Mouse (Mus musculus) cortical plate, adult 2 months (tissue): ENCODE measurements around the gene Slc22a1.

Experiments used
- CTCF ChIP-seq: fragments of 200-500 bp; IDR thresholded peaks from 2 replicates; pipeline ENCODE4 v1.5.1; 2011; ENCODE audit warnings: mild to moderate bottlenecking, control low read depth, low read length; ENCODE audit not compliant: insufficient read depth; ENCODE audit errors: extremely low read depth
- POLR2A ChIP-seq: fragments of 200-500 bp; IDR thresholded peaks from 2 replicates; pipeline ENCODE4 v1.6.1; 2011; ENCODE audit warnings: mild to moderate bottlenecking, low read length, control low read depth; ENCODE audit not compliant: insufficient read depth; ENCODE audit errors: extremely low read depth

GRCm38 (mm10) chr17:12688427-12689110 is 12.9 kb upstream of the Slc22a1 start:
- TF ChIP-seq POLR2A (no peak), CTCF (no peak)
